Mouse (Mus musculus): ENCODE data around the gene Mup17. TPM values are rescaled to one million over a fixed set of nuclear protein-coding genes. Genes with fewer than 3 reads are reported as not detected.
"Not testable (repeated sequence)": the region's sequence is repeated elsewhere in the genome, so short reads cannot be mapped to it uniquely, and the experiment has no call there.

Gene Mup17
- total RNA-seq (2021) = not detected
- long read RNA-seq, experiment 1 = 0 reads
- long read RNA-seq, experiment 2 = 0 reads

GRCm38 (mm10) chr4:61595771-61596170 lies at the start of gene Mup17:
Gene Mup17 (minus strand): TSS chr4:61595871.
- not testable (repeated sequence) for DNase-seq

- not testable (repeated sequence) for DNase-seq
Measured at GRCm38 (mm10) chr4:61571561-61571960, 24.1 kb downstream of the Mup17 start.

GRCm38 (mm10) chr4:61555887-61556286 lies 39.8 kb downstream of the Mup17 start:
- not testable (repeated sequence) for DNase-seq

Other genes with a start within 250 kb of the Mup17 start
- gene Mup15, start 156.1 kb downstream of the Mup17 start, total RNA-seq (2021) = not detected
- 1 to 10 TPM in 1 of 2 experiments, not detected in 1; 1.4 TPM for gene Mup16, start 76.3 kb downstream of the Mup17 start, total RNA-seq (2021)
- not detected for gene Mup18, start 78.3 kb upstream of the Mup17 start, total RNA-seq (2021)
- gene Mup19, start 186.4 kb upstream of the Mup17 start, total RNA-seq (2021) = not detected
- not detected for gene Mup5, start 239.4 kb upstream of the Mup17 start, total RNA-seq (2021)

Measured in heart, adult 18-20 months (tissue).